Mouse (Mus musculus) left cerebral cortex, adult 11 months (tissue): ENCODE data around the gene Nkx3-2.

Experiments
- DNase-seq: peaks from one replicate; pipeline ENCODE4 v3.0.0; 2022; ENCODE audit warnings: low spot score

Gene Nkx3-2

DNA sequence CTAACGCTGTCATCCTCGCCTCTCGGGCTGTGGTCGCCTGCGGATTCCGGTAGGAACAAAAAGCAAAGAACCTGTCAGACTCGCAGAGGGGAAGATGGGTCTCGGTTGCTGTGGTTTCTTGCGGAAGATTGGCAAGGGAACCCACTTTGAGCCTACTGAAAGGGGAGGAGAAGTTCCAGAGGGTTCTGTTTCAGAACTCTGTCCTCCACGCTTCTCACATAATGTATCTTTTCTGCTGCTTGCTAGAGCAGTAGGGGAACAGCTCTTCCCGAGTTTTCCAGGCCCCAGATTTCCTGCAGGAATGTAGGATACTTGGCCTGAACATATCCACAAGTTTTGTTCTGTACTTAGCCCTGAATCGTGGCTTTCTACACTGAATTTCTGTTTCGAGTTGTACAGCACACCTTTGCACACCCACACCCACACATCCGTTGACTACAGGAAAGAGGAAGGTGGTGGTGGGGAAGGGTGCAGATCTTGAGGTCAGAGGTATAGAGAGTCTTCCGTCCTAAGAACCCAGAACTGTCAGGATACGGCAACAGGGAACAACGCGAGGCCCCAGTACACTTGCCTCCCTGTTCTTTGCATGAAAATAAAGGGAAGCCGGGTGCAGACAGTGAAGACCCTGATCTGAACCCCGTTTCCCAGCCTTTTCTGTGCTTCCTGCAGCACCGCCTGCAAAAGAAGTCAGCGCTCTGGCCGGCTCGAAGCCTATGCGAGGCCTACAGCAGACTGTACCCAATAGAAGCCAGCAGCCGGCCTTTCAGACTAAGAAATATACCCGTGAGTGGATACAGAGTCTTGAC, 2.0 kb downstream of the Nkx3-2 start:
- DNase-seq = no peak

- no peak for DNase-seq
Measured at GRCm38 (mm10) chr5:41761509-41762140, 2.7 kb downstream of the Nkx3-2 start.

- DNase-seq = no peak
Measured at GRCm38 (mm10) chr5:41760831-41761508, 3.3 kb downstream of the Nkx3-2 start.

DNA sequence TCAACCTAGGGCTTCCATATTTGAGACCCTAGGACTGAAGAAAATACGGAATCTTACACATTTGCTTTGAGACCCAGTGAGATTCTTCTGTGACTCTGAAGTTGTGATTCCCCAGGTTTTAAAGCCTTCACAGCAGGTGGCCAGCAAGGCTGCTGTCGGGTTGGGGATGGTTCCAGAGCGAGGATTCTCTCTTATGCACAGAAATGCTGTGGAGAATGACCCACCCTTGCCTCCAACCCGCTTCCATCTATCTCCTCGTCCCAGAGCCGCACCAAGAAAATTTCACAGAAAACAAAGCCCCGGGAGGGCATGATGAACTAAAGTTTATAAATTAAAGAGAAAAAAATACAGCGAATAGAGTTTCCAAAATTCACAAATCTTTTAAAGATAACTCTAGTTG, 4.2 kb downstream of the Nkx3-2 start:
- DNase-seq = no peak

- no peak for DNase-seq
Measured at GRCm38 (mm10) chr5:41758671-41759639, 5.3 kb downstream of the Nkx3-2 start.

- DNase-seq = no peak
Measured at GRCm38 (mm10) chr5:41757338-41757737, 7.0 kb downstream of the Nkx3-2 start.

GRCm38 (mm10) chr5:41756396-41756795, 7.9 kb downstream of the Nkx3-2 start:
- no peak for DNase-seq

GRCm38 (mm10) chr5:41755373-41755960, 8.8 kb downstream of the Nkx3-2 start:
- no peak for DNase-seq

DNA sequence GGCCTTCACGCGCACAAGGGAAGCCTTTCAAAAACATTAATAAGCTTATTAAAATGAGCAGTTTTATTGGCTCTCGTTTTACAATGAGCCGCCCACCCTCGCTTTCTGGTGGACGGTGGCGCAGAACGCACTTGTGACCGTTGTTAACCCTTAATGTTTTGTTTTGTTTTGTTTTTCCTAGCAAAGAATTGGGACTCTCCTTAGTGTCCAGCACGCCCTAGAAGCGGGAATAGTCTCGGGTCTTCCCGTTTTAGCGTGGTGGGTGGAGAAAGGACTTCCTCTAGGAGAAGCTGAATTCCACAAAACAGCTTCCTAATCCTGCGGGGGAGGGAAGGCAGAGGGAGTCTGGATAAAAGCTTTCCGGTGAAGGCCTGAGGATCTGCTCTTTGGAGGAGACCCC, 9.5 kb downstream of the Nkx3-2 start:
- DNase-seq = no peak

DNA sequence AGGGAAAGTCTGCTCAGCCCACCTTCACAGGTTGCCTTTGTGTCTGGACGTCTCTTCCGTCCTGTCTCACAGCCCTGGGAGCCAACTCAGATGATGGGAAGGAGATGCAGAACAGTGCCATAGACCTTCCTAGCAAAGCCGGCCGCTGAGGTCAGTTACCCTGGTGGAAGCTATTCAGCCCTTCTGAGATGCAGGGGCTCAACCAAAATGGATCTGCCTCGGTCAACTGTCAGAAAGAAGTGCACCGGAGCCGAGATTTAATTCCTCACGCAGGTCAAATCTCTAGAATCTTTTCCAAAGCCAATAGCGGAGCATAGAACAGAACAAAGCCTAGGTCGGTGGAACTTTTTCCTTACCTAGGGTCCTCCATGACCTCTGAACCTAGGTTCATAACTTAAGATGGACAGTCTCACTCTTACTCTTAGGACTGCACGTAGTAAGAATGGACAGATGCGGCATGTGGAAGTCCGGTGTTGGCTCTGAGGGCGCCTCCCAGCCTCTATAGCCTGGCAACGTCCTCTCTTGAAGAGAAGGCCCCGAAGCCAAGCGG, 10.0 kb downstream of the Nkx3-2 start:
- DNase-seq = no peak

GRCm38 (mm10) chr5:41752721-41753120, 11.6 kb downstream of the Nkx3-2 start:
- DNase-seq = no peak

DNA sequence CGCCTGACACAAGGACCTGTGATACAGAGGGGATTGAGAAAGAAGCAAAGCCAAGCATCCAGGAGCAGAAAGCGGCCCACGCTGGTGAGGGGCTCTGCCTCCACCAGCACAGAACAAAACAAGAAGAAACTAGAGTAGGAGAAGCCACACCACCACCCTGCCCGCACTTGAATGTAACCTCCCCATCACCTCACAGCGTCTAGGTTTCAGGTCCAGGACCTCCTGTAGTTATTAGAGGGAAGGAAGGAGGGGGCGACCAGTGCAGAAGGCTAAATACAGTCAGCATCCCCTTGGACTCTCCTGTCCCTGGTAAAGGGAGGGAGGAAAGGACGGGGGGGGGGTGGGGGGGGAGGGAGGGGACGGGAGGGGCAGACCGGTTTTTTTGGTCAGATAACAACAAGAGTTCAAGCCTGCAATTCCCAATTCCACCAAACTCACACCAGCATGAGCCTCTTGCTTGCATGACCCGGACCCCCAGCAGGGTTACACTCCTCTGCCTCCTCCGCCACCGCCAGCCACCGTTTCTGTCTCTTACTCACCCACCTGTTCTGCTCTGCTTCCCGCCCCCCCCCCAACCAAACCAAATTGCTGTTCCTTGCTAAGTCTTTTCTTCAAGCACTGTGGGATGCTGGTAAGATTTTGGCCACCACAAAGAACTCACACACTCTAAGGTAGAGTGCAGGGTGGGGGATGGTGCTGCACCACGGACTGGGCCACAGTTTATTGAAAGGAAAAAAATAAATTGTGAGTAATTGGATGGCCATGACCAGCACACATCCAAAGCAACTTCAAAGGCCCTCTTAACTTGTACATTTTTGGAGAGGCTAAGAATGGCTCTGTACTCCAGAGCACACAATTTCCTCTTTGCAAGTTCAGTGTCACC, 19.2 kb downstream of the Nkx3-2 start:
- DNase-seq = no peak

- no peak for DNase-seq
Measured at GRCm38 (mm10) chr5:41744234-41744633, 20.1 kb downstream of the Nkx3-2 start.

- DNase-seq = no peak
Measured at GRCm38 (mm10) chr5:41738817-41739216, 25.5 kb downstream of the Nkx3-2 start.

- no peak for DNase-seq
Measured at GRCm38 (mm10) chr5:41737039-41737438, 27.3 kb downstream of the Nkx3-2 start.

GRCm38 (mm10) chr5:41727017-41727416, 37.3 kb downstream of the Nkx3-2 start:
- no peak for DNase-seq

DNA sequence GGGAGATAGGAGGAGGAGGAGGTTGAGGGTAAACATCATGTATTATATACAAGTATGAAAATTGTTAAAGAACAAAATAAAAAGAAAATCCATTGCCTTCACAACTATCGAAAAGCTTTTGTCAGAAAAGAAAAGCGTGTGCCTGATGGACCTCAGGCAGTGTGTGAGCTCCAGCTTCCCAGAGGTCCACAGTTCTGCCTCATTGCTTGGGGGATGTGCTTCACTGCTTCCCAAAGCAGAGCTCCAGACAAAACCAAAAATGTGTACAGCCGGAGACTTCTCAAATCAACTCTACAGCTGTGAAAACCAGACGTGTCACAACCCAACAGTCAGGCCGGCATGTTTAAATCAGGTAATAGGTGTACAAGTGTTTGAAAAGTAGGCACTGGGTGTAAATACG, 38.7 kb downstream of the Nkx3-2 start:
- DNase-seq = no peak
